Mouse (Mus musculus) MEL (cell line): ENCODE measurements around the gene Zscan4-ps1. TPM values are rescaled to one million over a fixed set of nuclear protein-coding genes. Genes with fewer than 3 reads are reported as not detected.
"Not testable (repeated sequence)": the region's sequence is repeated elsewhere in the genome, so short reads cannot be mapped to it uniquely, and the experiment has no call there.

Experiments
- DNase-seq: peaks from one replicate; pipeline ENCODE4 v3.0.0; 2011; ENCODE audit warnings: low read depth, low spot score
- H3K27ac ChIP-seq: 2 replicates; pipeline ENCODE4 v1.5.1; 2012; ENCODE audit warnings: low read depth, mild to moderate bottlenecking, control low read depth, low read length, moderate library complexity; ENCODE audit not compliant: control insufficient read depth
- H3K27me3 ChIP-seq, 2 experiments: fragments of 150-350 bp in 1 of 2; sonication (generic) in 1 of 2; 2 replicates each; pipeline ENCODE4 v1.6.1; 2012; ENCODE audit warnings: low read length in 2 of 2, mild to moderate bottlenecking in 2 of 2, improper control_type of control experiment in 1 of 2, moderate library complexity in 1 of 2; ENCODE audit not compliant: insufficient read depth in 2 of 2, control insufficient read depth in 1 of 2
- H3K36me3 ChIP-seq, 2 experiments: 2 replicates each; pipeline ENCODE4 v1.6.1; 2012 to 2014; ENCODE audit warnings: low read length in 2 of 2, improper control_type of control experiment in 1 of 2, inconsistent platforms in 1 of 2, mild to moderate bottlenecking in 1 of 2; ENCODE audit not compliant: insufficient read depth in 2 of 2, control insufficient read depth in 1 of 2
- H3K4me1 ChIP-seq, 2 experiments: fragments of 150-350 bp in 1 of 2; sonication (generic) in 1 of 2; 2 replicates each; pipeline ENCODE4 v1.6.1; 2012; ENCODE audit warnings: low read length in 2 of 2, improper control_type of control experiment in 1 of 2, mild to moderate bottlenecking in 1 of 2; ENCODE audit not compliant: insufficient read depth in 2 of 2, control insufficient read depth in 1 of 2
- H3K4me3 ChIP-seq, 2 experiments: fragments of 150-350 bp in 1 of 2; sonication (generic) in 1 of 2; 2 replicates each; pipeline ENCODE4 v1.5.1; 2012; ENCODE audit warnings: low read depth in 2 of 2, low read length in 2 of 2, mild to moderate bottlenecking in 2 of 2, moderate library complexity in 2 of 2, control low read depth in 1 of 2, improper control_type of control experiment in 1 of 2; ENCODE audit not compliant: control insufficient read depth in 1 of 2, insufficient read depth in 1 of 2
- H3K79me2 ChIP-seq: 2 replicates; pipeline ENCODE4 v1.6.1; 2012; ENCODE audit warnings: mild to moderate bottlenecking, low read length, moderate library complexity; ENCODE audit not compliant: control insufficient read depth, poor library complexity, insufficient read depth
- H3K9ac ChIP-seq: 2 replicates; pipeline ENCODE4 v1.6.1; 2012; ENCODE audit warnings: low read depth, mild to moderate bottlenecking, control low read depth, low read length, moderate library complexity; ENCODE audit not compliant: control insufficient read depth, poor library complexity, severe bottlenecking
- H3K9me3 ChIP-seq: fragments of 150-350 bp; sonication (generic); replicated peaks from 2 replicates; pipeline ENCODE4 v1.6.1; 2012; ENCODE audit warnings: mild to moderate bottlenecking, low read length, improper control_type of control experiment, moderate library complexity; ENCODE audit not compliant: insufficient read depth
- polyA plus RNA-seq, 2 experiments: library from polyadenylated mRNA; stranded (reverse) in 1 of 2; unstranded in 1 of 2; fragments of >175 nt in 1 of 2; fragments of >200 nt in 1 of 2; gene quantifications; 2 replicates each; pipeline versions ENCODE4 v1.2.1 to v1.2.4; 2012; ENCODE audit warnings: low replicate concordance in 2 of 2, low read depth in 1 of 2; ENCODE audit not compliant: insufficient read length in 2 of 2, insufficient read depth in 1 of 2, missing spikeins in 1 of 2
- total RNA-seq: library from RNA; depleted of rRNA; stranded (reverse); fragments of 300-350 nt; gene quantifications from 2 replicates; pipeline ENCODE4 v1.2.3, GENCODE M21; 2012; rRNA removed

The Zscan4-ps1 gene
- total RNA-seq (not detected in 2 replicates), polyA plus RNA-seq (not detected)

- not testable (repeated sequence) for DNase-seq, H3K79me2 ChIP-seq, H3K27ac ChIP-seq, H3K9ac ChIP-seq, H3K9me3 ChIP-seq, H3K36me3 ChIP-seq, H3K4me1 ChIP-seq, H3K27me3 ChIP-seq, H3K4me3 ChIP-seq
Observed at GRCm38 (mm10) chr7:11069591-11069990, at the start of gene Zscan4-ps1. Gene Zscan4-ps1, minus strand, starts transcription at chr7:11069691.

Other genes with a start within 250 kb of the Zscan4-ps1 start
- not detected in 2 replicates for gene Zscan4b, start 164.6 kb downstream of the Zscan4-ps1 start, total RNA-seq
- gene Zscan4b, start 164.6 kb downstream of the Zscan4-ps1 start, polyA plus RNA-seq: not detected
- gene Zscan4c, start 63.9 kb downstream of the Zscan4-ps1 start, total RNA-seq: not detected in 2 replicates
- not detected for gene Zscan4c, start 63.9 kb downstream of the Zscan4-ps1 start, polyA plus RNA-seq
- not detected in 2 replicates for gene Zscan4d, start 96.5 kb upstream of the Zscan4-ps1 start, total RNA-seq
- not detected for gene Zscan4d, start 96.5 kb upstream of the Zscan4-ps1 start, polyA plus RNA-seq
- gene Zscan4e, start 241.0 kb upstream of the Zscan4-ps1 start, total RNA-seq: not detected in 2 replicates
- gene Zscan4e, start 241.0 kb upstream of the Zscan4-ps1 start, polyA plus RNA-seq: not detected